Mouse (Mus musculus): ENCODE measurements around the gene Adamts8. TPM values are rescaled to one million over a fixed set of nuclear protein-coding genes. Genes with fewer than 3 reads are reported as not detected.

Adamts8 gene
- polyA plus RNA-seq, 1 experiment from 2014 or later: 1.7 TPM

- Histone ChIP-seq H3K4me2 (no peak overlapping the region), H3K4me1 (replicated peaks) (peaks cover 10% of the 10 kb centered on the region), H3K9me3 (no peaks in the 10 kb centered on the region), H3K9ac (replicated peaks) (no peak overlapping the region), H3K4me3 (replicated peaks) (no peak overlapping the region), H3K36me3 (no peaks in the 10 kb centered on the region), H3K27me3 (no peaks in the 10 kb centered on the region), H3K27ac (0 out of 2 replicates have a peak overlapping the region, but pooled peaks have one; percentile 8)
- peak; percentile 88 for ATAC-seq (ENCODE audit: insufficient number of reproducible peaks, insufficient read depth, low FRiP score, low TSS enrichment, low read depth)
- WGBS: 28% methylated on average over 6 of the region's 6 CpGs
Observed at GRCm38 (mm10) chr9:30985782-30986181, 43.4 kb downstream of the Adamts8 start.

- H3K4me3 ChIP-seq (replicated peaks): no peak overlapping the region
- no peak overlapping the region for H3K9ac ChIP-seq (replicated peaks)
- H3K27ac ChIP-seq: no peak overlapping the region
- WGBS: 84% methylated on average over 5 of the region's 5 CpGs
- no peaks in the 10 kb centered on the region for H3K4me1 ChIP-seq (replicated peaks)
- H3K36me3 ChIP-seq: no peaks in the 10 kb centered on the region
- H3K4me2 ChIP-seq: no peak overlapping the region
- no peak for ATAC-seq (ENCODE audit: insufficient number of reproducible peaks, insufficient read depth, low FRiP score, low TSS enrichment, low read depth)
- no peaks in the 10 kb centered on the region for H3K27me3 ChIP-seq
- no peaks in the 10 kb centered on the region for H3K9me3 ChIP-seq
Observed at GRCm38 (mm10) chr9:30993106-30993505, 50.7 kb downstream of the Adamts8 start.

GRCm38 (mm10) chr9:30996590-30997562, 54.5 kb downstream of the Adamts8 start:
- Histone ChIP-seq H3K27ac (no peak overlapping the region), H3K27me3 (no peaks in the 10 kb centered on the region), H3K4me1 (replicated peaks) (no peaks in the 10 kb centered on the region), H3K9ac (replicated peaks) (no peak overlapping the region), H3K9me3 (no peaks in the 10 kb centered on the region), H3K36me3 (no peaks in the 10 kb centered on the region), H3K4me3 (replicated peaks) (no peak overlapping the region), H3K4me2 (no peak overlapping the region)
- ATAC-seq (ENCODE audit: insufficient number of reproducible peaks, insufficient read depth, low FRiP score, low TSS enrichment, low read depth): no peak
- 74% methylated on average over 12 of the region's 12 CpGs for WGBS

DNA sequence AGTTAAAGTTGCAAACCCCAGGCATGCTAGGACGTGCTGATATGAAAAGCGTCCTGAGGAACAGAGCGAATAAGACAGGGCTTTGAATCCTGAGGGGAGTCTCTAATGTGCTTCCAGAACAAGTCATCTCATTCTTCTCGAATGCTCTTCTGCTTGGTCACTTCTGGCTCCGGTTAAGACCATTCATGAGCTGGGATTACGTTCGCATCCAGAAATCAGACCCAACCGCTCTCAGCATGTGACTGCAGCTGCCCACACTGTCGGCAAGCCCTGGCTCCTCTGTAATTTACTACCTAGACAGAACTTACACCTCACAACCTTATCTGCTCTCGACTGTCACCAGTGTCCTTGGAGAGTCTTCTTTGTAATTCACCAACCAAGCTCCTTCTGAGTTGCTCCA, 58.3 kb downstream of the Adamts8 start:
- Histone ChIP-seq H3K27ac (no peak overlapping the region), H3K27me3 (no peaks in the 10 kb centered on the region), H3K4me1 (replicated peaks) (no peaks in the 10 kb centered on the region), H3K4me2 (no peak overlapping the region), H3K36me3 (no peaks in the 10 kb centered on the region), H3K4me3 (replicated peaks) (no peak overlapping the region), H3K9me3 (no peaks in the 10 kb centered on the region), H3K9ac (replicated peaks) (no peak overlapping the region)
- ATAC-seq (ENCODE audit: insufficient number of reproducible peaks, insufficient read depth, low FRiP score, low TSS enrichment, low read depth): no peak
- WGBS: 73% methylated on average over 10 of the region's 10 CpGs

DNA sequence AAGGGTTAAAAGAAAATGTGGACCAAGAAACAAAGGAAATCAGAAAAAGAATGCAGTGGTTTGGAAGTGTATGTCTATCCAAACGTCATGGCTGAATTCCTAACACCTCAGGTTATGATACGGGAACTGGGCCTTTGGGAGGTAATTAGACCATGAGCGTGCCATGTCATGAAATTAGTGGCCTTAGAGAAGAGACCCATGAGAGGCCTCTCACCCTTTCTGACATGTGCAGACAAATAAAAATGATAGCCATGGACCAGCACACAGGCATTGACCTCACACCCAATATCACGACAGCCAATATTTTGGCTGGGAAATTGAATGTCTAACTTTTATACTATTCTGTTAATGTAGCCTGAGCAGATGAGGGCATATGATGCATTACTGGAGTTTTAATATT, 60.2 kb downstream of the Adamts8 start:
- ATAC-seq (ENCODE audit: insufficient number of reproducible peaks, insufficient read depth, low FRiP score, low TSS enrichment, low read depth): no peak
- H3K9me3 ChIP-seq: no peaks in the 10 kb centered on the region
- no peak overlapping the region for H3K4me2 ChIP-seq
- H3K27me3 ChIP-seq: no peaks in the 10 kb centered on the region
- H3K27ac ChIP-seq: no peak overlapping the region
- WGBS: 72% methylated on average over 4 of the region's 4 CpGs
- no peaks in the 10 kb centered on the region for H3K4me1 ChIP-seq (replicated peaks)
- H3K4me3 ChIP-seq (replicated peaks): no peak overlapping the region
- no peaks in the 10 kb centered on the region for H3K36me3 ChIP-seq
- H3K9ac ChIP-seq (replicated peaks): no peak overlapping the region

GRCm38 (mm10) chr9:31009334-31009733, 67.0 kb downstream of the Adamts8 start:
- Histone ChIP-seq H3K27ac (no peak overlapping the region), H3K27me3 (no peaks in the 10 kb centered on the region), H3K4me1 (replicated peaks) (0 out of 2 replicates have a peak, but pooled peaks cover 5% of the 10 kb centered on the region), H3K9ac (replicated peaks) (no peak overlapping the region), H3K4me2 (no peak overlapping the region), H3K4me3 (replicated peaks) (no peak overlapping the region), H3K9me3 (no peaks in the 10 kb centered on the region), H3K36me3 (no peaks in the 10 kb centered on the region)
- ATAC-seq (ENCODE audit: insufficient number of reproducible peaks, insufficient read depth, low FRiP score, low TSS enrichment, low read depth): no peak
- WGBS: 58% methylated on average over 2 of the region's 2 CpGs

DNA sequence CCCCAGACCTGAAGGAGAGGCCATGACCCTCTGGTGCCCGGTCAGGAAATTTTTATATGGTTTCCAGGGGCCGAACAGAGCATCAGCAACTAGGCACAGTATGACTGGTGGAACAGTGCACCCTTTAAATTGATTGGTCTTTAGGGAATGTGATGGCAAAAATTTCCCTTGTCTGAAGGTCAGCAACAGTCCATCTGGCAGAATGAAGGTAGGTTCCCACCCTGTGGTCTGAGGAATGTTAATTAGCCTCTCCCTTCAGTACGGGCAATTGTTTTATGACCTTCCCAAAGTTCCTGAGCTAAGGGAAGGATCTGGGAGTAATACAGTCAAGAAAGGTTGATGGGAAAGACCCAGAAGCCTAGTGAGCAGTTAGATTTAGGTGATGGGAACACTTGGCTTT, 67.7 kb downstream of the Adamts8 start:
- 0 out of 2 replicates have a peak, but pooled peaks cover 5% of the 10 kb centered on the region for H3K4me1 ChIP-seq (replicated peaks)
- H3K27ac ChIP-seq: no peak overlapping the region
- no peak overlapping the region for H3K4me3 ChIP-seq (replicated peaks)
- WGBS: 22% methylated on average over 3 of the region's 3 CpGs
- H3K36me3 ChIP-seq: no peaks in the 10 kb centered on the region
- no peak for ATAC-seq (ENCODE audit: insufficient number of reproducible peaks, insufficient read depth, low FRiP score, low TSS enrichment, low read depth)
- H3K9me3 ChIP-seq: no peaks in the 10 kb centered on the region
- H3K4me2 ChIP-seq: no peak overlapping the region
- no peak overlapping the region for H3K9ac ChIP-seq (replicated peaks)
- no peaks in the 10 kb centered on the region for H3K27me3 ChIP-seq

DNA sequence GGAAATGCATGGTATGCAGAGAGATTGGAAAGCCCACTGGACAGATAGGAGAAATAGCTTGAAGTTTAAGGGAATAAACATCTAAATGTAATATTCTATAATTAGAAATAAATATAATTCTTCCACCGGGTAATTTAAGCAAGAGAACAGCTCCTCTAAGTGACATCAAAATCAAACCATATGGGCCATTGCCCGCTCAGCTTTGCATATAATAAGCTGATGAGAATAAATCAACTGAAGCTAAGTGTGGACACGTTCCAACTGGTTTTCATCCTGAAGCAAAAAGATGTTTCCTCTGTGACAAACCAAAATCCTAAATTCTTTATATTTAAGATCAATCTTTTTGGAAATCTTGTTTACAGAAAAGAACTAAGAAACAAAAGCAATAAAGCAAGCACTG, 68.4 kb downstream of the Adamts8 start:
- H3K4me2 ChIP-seq: no peak overlapping the region
- H3K9me3 ChIP-seq: no peaks in the 10 kb centered on the region
- H3K9ac ChIP-seq (replicated peaks): no peak overlapping the region
- H3K27me3 ChIP-seq: no peaks in the 10 kb centered on the region
- no peak overlapping the region for H3K27ac ChIP-seq
- 0 out of 2 replicates have a peak, but pooled peaks cover 5% of the 10 kb centered on the region for H3K4me1 ChIP-seq (replicated peaks)
- H3K4me3 ChIP-seq (replicated peaks): no peak overlapping the region
- no peaks in the 10 kb centered on the region for H3K36me3 ChIP-seq
- WGBS: 68% methylated on average over 3 of the region's 3 CpGs
- no peak for ATAC-seq (ENCODE audit: insufficient number of reproducible peaks, insufficient read depth, low FRiP score, low TSS enrichment, low read depth)

DNA sequence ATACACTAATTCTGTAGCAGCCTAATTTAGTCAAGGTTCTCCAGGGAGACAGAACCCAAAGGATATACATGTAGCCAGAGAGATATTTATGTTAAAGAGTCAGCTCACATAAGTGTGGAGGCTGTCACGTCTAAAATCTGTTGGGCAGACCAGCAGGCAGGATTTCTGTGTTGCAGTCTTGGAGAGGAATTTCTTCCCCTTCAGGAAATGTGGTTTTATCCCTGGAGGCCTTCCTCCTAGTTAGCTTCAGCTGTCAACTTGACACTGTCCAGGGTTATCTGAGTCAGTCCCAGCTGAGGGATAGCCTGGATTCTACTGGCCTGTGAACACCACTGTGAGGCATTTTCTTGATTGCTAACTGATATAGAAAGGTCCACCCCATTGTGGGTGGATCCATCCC, 69.2 kb downstream of the Adamts8 start:
- Histone ChIP-seq H3K9ac (replicated peaks) (no peak overlapping the region), H3K4me3 (replicated peaks) (no peak overlapping the region), H3K36me3 (no peaks in the 10 kb centered on the region), H3K9me3 (no peaks in the 10 kb centered on the region), H3K4me1 (replicated peaks) (0 out of 2 replicates have a peak, but pooled peaks cover 5% of the 10 kb centered on the region), H3K27ac (no peak overlapping the region), H3K4me2 (no peak overlapping the region), H3K27me3 (no peaks in the 10 kb centered on the region)
- ATAC-seq (ENCODE audit: insufficient number of reproducible peaks, insufficient read depth, low FRiP score, low TSS enrichment, low read depth): no peak
- WGBS: 28% methylated on average over 1 of the region's 1 CpGs

- no peak overlapping the region for H3K4me3 ChIP-seq (replicated peaks)
- 79% methylated on average over 4 of the region's 4 CpGs for WGBS
- H3K27ac ChIP-seq: no peak overlapping the region
- no peaks in the 10 kb centered on the region for H3K27me3 ChIP-seq
- H3K9ac ChIP-seq (replicated peaks): no peak overlapping the region
- H3K36me3 ChIP-seq: no peaks in the 10 kb centered on the region
- no peaks in the 10 kb centered on the region for H3K9me3 ChIP-seq
- H3K4me1 ChIP-seq (replicated peaks): 0 out of 2 replicates have a peak, but pooled peaks cover 5% of the 10 kb centered on the region
- H3K4me2 ChIP-seq: no peak overlapping the region
- no peak for ATAC-seq (ENCODE audit: insufficient number of reproducible peaks, insufficient read depth, low FRiP score, low TSS enrichment, low read depth)
Observed at GRCm38 (mm10) chr9:31012674-31013073, 70.3 kb downstream of the Adamts8 start.

GRCm38 (mm10) chr9:31013415-31013814, 71.1 kb downstream of the Adamts8 start:
- H3K27ac ChIP-seq: no peak overlapping the region
- 0 out of 2 replicates have a peak, but pooled peaks cover 5% of the 10 kb centered on the region for H3K4me1 ChIP-seq (replicated peaks)
- no peaks in the 10 kb centered on the region for H3K36me3 ChIP-seq
- no peaks in the 10 kb centered on the region for H3K9me3 ChIP-seq
- H3K27me3 ChIP-seq: no peaks in the 10 kb centered on the region
- H3K4me2 ChIP-seq: no peak overlapping the region
- ATAC-seq (ENCODE audit: insufficient number of reproducible peaks, insufficient read depth, low FRiP score, low TSS enrichment, low read depth): no peak
- H3K4me3 ChIP-seq (replicated peaks): no peak overlapping the region
- WGBS: 90% methylated on average over 4 of the region's 4 CpGs
- no peak overlapping the region for H3K9ac ChIP-seq (replicated peaks)
